Mouse (Mus musculus): ENCODE measurements around the gene Fam149b.

- TF ChIP-seq CTCF (IDR thresholded peaks at IDR 0.05; ENCODE audit: low read depth) (no peak), EP300 (IDR thresholded peaks at IDR 0.05; ENCODE audit: low read depth) (no peak)
These were observed 41.6 kb downstream of the Fam149b start for GRCm38 (mm10) chr14:20389446-20390079.
